Mouse (Mus musculus): ENCODE results near the gene Olfr694.

GRCm38 (mm10) chr7:106640839-106641238 lies 50.8 kb downstream of the Olfr694 start:
- TF ChIP-seq CTCF (IDR thresholded peaks at IDR 0.05; ENCODE audit: insufficient read depth, low read length) (no peak), POLR2A (IDR thresholded peaks at IDR 0.05; ENCODE audit: borderline replicate concordance, extremely low read depth, low read depth, low read length) (no peak)

Data from lung, adult 2 months (tissue).